Mouse (Mus musculus): ENCODE measurements around the gene H2afy. TPM values are rescaled to one million over a fixed set of nuclear protein-coding genes. Genes with fewer than 3 reads are reported as not detected.

The H2afy gene
- polyA plus RNA-seq (2017; shearing (Covaris generic)) = 100 to 1,000 TPM; 417 to 428 TPM

GRCm38 (mm10) chr13:56136200-56136599 lies at the start of gene H2afy:
Gene H2afy, minus strand, starts transcription at chr13:56136361.

GRCm38 (mm10) chr13:56178416-56179035 lies 42.4 kb upstream of the H2afy start, which contains the start of gene Tifab:
Gene Tifab, minus strand, starts transcription at chr13:56178885.

Other genes with a start within 250 kb of the H2afy start
- under 1 TPM; 0.41 to 0.91 TPM for gene Tifab, start 42.5 kb upstream of the H2afy start, polyA plus RNA-seq (2017; shearing (Covaris generic))
- not detected for gene Neurog1, start 115.8 kb upstream of the H2afy start, polyA plus RNA-seq (2017; shearing (Covaris generic))
- gene Cxcl14, start 160.2 kb upstream of the H2afy start, polyA plus RNA-seq (2017; shearing (Covaris generic)) = not detected

Measured in activated CD4-positive, CD25-positive, alpha-beta regulatory T cell (primary cell).